Mouse (Mus musculus): ENCODE measurements around the gene Gm10198. TPM values are rescaled to one million over a fixed set of nuclear protein-coding genes. Genes with fewer than 3 reads are reported as not detected.

Gene Gm10198
- not detected for total RNA-seq (2023)

DNA sequence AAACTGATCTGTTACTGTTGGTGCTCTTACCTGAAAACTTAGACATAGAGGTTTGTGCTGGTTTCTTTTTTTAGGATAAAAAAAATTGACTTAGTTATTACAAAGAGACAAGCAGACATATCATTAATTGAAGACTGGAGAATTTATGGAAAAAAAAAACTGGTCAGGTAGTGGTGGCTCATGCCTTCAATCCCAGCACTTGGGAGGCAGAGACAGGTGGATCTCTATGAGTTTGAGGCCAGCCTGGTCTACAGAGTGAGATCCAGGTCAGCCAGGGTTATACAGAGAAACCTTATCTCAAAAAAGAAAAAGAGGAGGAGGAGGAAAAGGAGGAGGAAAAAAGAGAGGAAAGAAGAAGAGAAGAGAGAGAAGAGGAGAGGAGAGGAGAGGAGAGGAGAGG, at the start of gene Gm10198:
Gene Gm10198, plus strand, starts transcription at position 301 of the 400 bp plus-strand sequence.

Other genes with a start within 250 kb of the Gm10198 start
- 139 TPM for gene Gpbp1, start 102.7 kb upstream of the Gm10198 start, total RNA-seq (2023)
- gene Gm49496, start 42.8 kb upstream of the Gm10198 start, total RNA-seq (2023) = not detected
- 28.6 TPM for gene Mier3, start 88.2 kb downstream of the Gm10198 start, total RNA-seq (2023)
- 113 TPM for gene Map3k1, start 216.2 kb downstream of the Gm10198 start, total RNA-seq (2023)

Data from CD4-positive naive resting alpha-beta T cell, adult 57 days (primary cell).